Mouse (Mus musculus): ENCODE measurements around the gene Fam169a. TPM values are rescaled to one million over a fixed set of nuclear protein-coding genes. Genes with fewer than 3 reads are reported as not detected.
"Not testable (repeated sequence)": the region's sequence is repeated elsewhere in the genome, so short reads cannot be mapped to it uniquely, and the experiment has no call there.

The Fam169a gene
- total RNA-seq (2021): under 1 TPM; 0.22 to 0.69 TPM

DNA sequence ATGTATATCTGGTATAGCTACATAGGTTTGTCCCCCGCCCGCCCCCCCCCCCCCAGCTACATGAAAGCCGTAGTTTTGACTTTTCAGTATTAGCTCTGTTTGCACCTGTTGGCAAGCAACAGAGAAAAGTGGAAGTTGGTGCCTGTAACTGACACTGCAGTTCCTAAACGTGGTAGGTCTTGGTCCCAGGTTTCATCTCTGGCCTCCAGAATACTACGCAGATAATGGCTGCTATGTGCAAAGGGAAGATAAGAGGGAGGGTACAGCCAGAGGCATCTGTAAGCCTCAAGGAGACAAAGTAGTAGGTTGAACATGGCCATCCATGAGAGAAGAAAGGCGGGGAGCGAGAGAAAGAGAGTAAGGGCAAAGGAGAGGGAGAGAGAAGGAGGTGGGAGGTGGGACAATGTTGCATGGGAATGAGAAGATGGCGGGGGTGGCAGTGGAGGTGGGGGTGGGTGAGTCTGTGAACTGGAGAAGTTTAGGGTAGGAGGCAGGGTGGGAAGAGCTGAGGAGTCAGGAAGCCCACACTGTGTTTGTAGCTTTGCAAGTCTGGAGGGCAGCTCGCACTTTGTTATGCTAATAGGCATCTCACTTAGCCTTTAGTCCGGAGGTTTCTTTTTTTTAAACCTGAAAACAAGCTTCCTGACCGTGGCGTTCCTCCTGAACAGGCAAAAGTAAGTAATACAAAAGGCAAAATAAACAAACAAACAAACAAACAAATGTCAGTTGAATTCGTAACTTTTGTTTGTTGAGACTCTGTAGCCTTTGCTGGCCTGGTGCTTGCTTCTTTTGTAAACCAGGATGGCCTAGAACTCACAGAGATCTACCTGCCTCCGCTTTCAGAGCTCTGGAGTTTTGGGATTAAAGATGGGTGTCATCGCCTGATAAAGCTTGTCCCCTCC is at the start of gene Fam169a:
Gene Fam169a (plus strand): TSS at position 638 of the 902 bp plus-strand sequence.
- intact Hi-C loops (cut with DNase I): no loop called here
- no peak for DNase-seq

GRCm38 (mm10) chr13:97017711-97018110 is 49.4 kb upstream of the Fam169a start:
- DNase-seq: no peak
- intact Hi-C loops (cut with DNase I): no loop called here

- no peak for DNase-seq
- intact Hi-C loops (cut with DNase I): no loop called here
These were observed 47.0 kb upstream of the Fam169a start for GRCm38 (mm10) chr13:97020122-97020521.

GRCm38 (mm10) chr13:97021906-97022305 is 45.2 kb upstream of the Fam169a start:
- intact Hi-C loops (cut with DNase I): no loop called here
- no peak for DNase-seq

GRCm38 (mm10) chr13:97030075-97030474 is 37.0 kb upstream of the Fam169a start:
- intact Hi-C loops (cut with DNase I): no loop called here
- no peak for DNase-seq

GRCm38 (mm10) chr13:97034262-97034661 is 32.8 kb upstream of the Fam169a start, which contains the start of gene 1700029F12Rik:
TSS of gene 1700029F12Rik (minus strand) at chr13:97034362.
- intact Hi-C loops (cut with DNase I): no loop called here
- DNase-seq: no peak

DNA sequence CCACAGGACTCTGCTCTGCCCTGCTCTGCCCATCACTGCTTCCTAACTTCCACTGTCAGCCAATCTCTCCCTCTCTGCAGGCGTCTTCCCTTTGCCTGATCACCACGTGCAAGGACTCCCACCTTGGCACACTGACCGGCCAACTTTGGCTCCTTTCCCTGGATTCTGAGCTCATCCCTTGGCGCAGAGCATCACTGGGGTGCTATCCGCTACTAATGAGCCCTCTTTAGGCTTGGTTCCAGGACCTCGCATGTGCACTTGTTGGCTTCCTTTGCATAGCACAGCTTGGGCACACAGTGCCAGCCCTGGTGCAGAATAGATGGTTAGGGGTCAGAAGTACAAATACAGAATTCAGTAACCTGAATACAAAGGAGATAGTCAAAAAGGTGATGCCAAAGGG is 15.9 kb upstream of the Fam169a start:
- DNase-seq: no peak
- intact Hi-C loops (cut with DNase I): loop anchor here (10.0 kb wide), 1 partner anchor 196 kb away; no protein-coding TSS in a partner anchor

- intact Hi-C loops (cut with DNase I): loop anchor here (10.0 kb wide), 1 partner anchor 198 kb away; no protein-coding TSS in a partner anchor
- peak; percentile 49 to 61 for DNase-seq
These were observed 14.4 kb upstream of the Fam169a start for GRCm38 (mm10) chr13:97052667-97053066.

DNA sequence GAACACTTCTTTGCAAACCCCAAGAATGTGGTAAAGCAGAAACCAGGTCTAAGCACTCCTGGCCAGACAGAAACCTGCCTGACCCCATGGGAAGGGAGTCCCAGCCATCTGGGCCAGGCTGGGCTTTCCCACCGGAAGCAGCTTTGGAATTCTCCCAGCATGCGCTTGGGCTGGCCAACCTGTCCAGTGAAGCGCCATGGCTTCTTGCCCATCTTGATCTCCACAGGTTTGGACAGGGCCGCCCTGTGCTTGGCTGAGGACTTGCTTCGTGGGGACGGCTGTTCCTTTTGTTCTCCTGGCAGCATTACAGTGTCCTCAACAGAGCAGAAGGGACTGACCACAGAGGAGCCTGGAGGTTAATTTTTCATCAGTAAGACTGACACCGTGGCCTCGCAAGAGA is 13.2 kb upstream of the Fam169a start:
- intact Hi-C loops (cut with DNase I): loop anchor here (10.0 kb wide), 1 partner anchor 199 kb away; no protein-coding TSS in a partner anchor
- DNase-seq: peak in 1 of 2 experiments; percentile 15

DNA sequence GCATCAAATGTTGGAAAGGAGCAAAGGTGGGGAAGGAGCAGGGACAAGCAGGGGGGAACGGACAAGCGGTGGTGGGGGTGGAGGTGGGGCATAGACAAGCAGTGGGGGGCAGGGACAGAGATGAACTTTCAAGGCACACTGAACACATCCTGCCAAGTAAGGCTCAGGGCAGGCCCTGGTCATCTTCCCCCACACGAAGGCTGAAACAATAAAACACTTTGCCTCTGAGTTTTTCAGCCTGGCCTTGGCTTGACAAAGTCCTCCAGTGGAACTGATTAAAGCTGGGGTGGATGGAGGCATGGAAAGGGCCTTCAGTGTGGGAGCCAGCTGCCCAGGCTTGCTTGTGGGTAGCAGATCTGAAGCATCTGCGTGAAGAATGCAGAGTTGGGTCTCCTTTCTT is 9.3 kb upstream of the Fam169a start:
- intact Hi-C loops (cut with DNase I): loop anchor here (10.0 kb wide), 1 partner anchor 203 kb away; no protein-coding TSS in a partner anchor
- DNase-seq: no peak

GRCm38 (mm10) chr13:97059746-97060145 is 7.3 kb upstream of the Fam169a start:
- intact Hi-C loops (cut with DNase I): loop anchor here (10.0 kb wide), 1 partner anchor 205 kb away; no protein-coding TSS in a partner anchor
- no peak for DNase-seq

DNA sequence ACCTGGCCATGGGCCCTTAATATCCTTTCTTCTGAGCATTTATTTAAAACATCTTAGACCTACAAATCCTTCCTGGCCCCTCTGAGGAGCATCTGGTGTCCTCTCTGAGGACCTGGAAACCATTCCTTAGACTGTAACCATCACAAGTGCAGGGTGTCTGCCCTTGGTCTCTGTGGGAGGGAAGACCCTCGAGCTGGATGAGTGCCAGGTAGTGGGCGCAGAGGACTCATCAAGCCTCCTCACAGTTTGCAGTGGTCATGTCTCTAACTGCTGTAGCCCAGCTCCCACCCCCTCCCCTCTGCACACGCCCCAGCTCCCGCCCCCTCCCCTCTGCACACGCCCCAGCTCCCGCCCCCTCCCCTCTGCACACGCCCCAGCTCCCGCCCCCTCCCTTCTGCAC is 6.8 kb upstream of the Fam169a start:
- DNase-seq: no peak
- intact Hi-C loops (cut with DNase I): no loop called here

DNA sequence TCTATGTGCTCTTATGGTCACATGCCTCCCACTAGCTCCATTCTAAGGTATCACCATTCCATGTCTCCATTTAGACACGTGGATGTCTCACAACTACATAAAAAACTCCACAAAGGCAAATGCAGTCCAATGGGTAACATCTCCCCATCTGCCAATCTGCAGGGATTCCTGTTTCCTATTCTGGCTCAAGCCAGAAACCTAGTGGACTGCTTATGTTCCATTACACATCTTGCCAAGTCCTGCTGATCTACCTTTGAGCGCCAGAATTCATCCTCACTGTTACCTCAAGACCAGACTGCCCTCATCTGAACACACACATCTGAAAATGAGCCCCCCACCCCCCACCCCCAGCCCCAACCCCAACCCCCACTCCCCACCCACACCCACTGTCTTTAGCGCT is 4.9 kb upstream of the Fam169a start:
- intact Hi-C loops (cut with DNase I): no loop called here

GRCm38 (mm10) chr13:97063431-97063830 is 3.7 kb upstream of the Fam169a start:
- intact Hi-C loops (cut with DNase I): no loop called here
- DNase-seq: no peak

More for the DNA sequence above, 4.9 kb upstream of the Fam169a start:
- DNase-seq: no peak

GRCm38 (mm10) chr13:97064413-97064812 is 2.7 kb upstream of the Fam169a start:
- DNase-seq: no peak
- intact Hi-C loops (cut with DNase I): no loop called here

DNA sequence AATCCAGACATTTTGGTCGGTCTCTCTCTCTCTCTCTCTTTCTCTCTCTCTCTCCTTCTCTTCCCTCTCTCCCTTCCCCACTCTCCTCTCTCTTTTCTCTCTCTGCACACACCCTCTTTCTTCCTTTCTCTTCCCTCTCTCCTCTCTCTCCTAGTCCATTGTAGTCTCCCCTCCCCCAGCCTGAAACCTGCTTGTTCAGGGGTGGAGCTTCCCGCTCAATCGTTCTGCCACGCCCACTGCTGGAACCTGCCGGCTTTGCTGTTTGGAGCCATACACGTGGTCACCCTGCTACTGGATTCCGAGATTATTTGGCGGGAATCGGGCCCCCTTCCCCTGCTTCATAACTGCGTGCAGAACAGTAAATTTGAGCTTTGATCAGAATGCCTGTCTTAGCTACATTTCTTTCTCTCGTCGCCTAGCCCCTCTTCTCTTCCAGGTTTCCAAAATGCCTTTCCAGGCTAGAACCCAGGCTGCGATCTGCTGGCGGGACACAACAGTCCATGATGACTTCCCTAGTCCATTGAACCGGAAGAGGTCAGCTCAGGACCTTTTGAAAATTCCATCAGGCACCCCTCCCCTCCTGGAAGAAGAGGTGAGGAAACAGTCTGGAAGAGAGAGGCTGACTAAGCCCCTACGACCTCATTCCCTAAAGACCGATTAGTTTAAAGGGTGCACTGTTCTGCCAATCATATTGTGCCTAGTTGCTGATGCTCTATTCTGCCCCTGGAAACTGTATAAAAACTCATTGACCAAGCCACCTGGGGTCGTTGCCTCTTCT is 2.1 kb upstream of the Fam169a start:
- DNase-seq; intact Hi-C loops (cut with DNase I): not testable (repeated sequence)

GRCm38 (mm10) chr13:97067691-97068090 is 605 bp downstream of the Fam169a start:
- intact Hi-C loops (cut with DNase I): no loop called here
- no peak for DNase-seq

DNA sequence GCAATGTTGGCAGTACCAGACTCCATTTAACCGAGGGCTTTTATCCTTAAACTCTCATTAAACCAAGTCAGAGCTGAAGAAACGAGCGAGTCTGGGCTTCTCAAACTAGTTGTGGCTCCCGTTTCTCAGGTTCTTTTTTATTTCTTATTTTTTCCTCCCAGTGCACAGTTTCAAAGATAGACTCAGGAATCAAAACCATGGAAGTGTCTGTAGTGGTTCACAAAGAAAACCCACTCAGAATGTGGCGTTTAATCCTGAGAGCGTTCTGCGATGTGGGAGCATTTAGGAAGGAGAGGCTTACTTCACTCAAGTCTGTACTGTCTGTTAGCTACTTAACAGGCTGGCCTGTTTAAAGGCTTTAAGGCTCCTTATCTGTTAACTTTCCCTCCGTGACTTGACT is 1.1 kb downstream of the Fam169a start:
- no peak for DNase-seq
- intact Hi-C loops (cut with DNase I): no loop called here

- intact Hi-C loops (cut with DNase I): no loop called here
- DNase-seq: no peak
These were observed 4.0 kb downstream of the Fam169a start for GRCm38 (mm10) chr13:97070931-97071625.

DNA sequence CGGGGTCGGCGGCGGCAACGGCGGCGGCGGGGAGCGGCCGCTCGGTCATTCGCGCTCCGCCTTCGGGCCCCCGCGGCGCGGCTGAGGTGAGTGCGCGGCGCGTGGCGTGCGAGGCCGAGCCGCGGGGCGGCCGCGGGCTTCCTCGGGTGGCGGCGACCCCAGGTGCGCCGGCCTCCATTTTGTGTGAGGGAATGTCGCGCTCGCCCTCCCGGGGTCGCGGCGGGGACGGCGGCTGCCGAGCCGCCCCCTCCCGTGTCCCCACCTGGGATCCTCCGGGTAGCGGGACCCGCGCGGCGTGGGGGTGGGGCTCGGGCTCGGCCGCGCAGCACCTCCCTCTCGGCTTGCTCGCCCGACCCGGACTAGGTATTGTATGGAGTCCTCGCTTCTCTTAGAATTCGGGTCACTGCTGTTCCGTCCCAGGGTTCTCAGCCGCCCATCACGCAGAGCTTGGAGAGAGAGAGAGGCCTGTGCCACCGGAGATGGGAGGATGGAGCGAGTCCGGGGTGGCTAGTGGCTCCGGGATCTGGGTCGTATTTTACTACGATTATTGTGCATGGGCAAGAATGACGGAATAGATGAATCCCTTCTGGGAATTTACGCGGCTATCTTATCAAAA is 4.6 kb downstream of the Fam169a start:
- DNase-seq: peak in 1 of 2 experiments; percentile 6
- intact Hi-C loops (cut with DNase I): no loop called here
